Mouse (Mus musculus) midbrain, embryonic 15.5 days (tissue): ENCODE data around the gene Gm11172. TPM values are rescaled to one million over a fixed set of nuclear protein-coding genes. Genes with fewer than 3 reads are reported as not detected.

Experiments used
- ATAC-seq: fragments of 200-750 bp; cut with Nextera tagmentation; replicated peaks from 2 replicates; pipeline ENCODE4 v1.8.0; 2017; ENCODE audit warnings: moderate TSS enrichment
- H3K27ac ChIP-seq: fragments of 300-500 bp; sonication (generic); 2 replicates; pipeline ENCODE4 v1.5.1; 2015; ENCODE audit warnings: mild to moderate bottlenecking, inconsistent platforms
- H3K27me3 ChIP-seq: fragments of 300-500 bp; sonication (generic); replicated peaks from 2 replicates; pipeline ENCODE4 v1.6.1; 2015; ENCODE audit warnings: inconsistent platforms
- H3K36me3 ChIP-seq: fragments of 300-500 bp; sonication (generic); replicated peaks from 2 replicates; pipeline ENCODE4 v1.6.1; 2015; ENCODE audit warnings: inconsistent platforms
- H3K4me1 ChIP-seq: fragments of 300-500 bp; sonication (generic); 2 replicates; pipeline ENCODE4 v1.6.1; 2015; ENCODE audit warnings: inconsistent platforms
- H3K4me2 ChIP-seq: fragments of 300-500 bp; sonication (generic); 2 replicates; pipeline ENCODE4 v1.6.1; 2015; ENCODE audit warnings: inconsistent platforms, mild to moderate bottlenecking, moderate library complexity
- H3K4me3 ChIP-seq: fragments of 300-500 bp; sonication (generic); 2 replicates; pipeline ENCODE4 v1.5.1; 2015; ENCODE audit warnings: mild to moderate bottlenecking, inconsistent platforms
- H3K9ac ChIP-seq: fragments of 300-500 bp; sonication (generic); 2 replicates; pipeline ENCODE4 v1.6.1; 2015; ENCODE audit warnings: mild to moderate bottlenecking, inconsistent platforms
- H3K9me3 ChIP-seq: fragments of 300-500 bp; sonication (generic); 2 replicates; pipeline ENCODE4 v1.6.1; 2016; ENCODE audit warnings: inconsistent platforms
- WGBS: fragments of 180-500 bp; shearing (Covaris S2); methylation state at CpG from one replicate; pipeline ENCODE4 v1.1.7; 2015; ENCODE audit warnings: mixed read lengths; 5-methylcytosine and 5-hydroxymethylcytosine counted together
- polyA plus RNA-seq: library from polyadenylated mRNA; unstranded; fragments of >200 nt; fragmentation: Nextera tagmentation; extraction: Ambion mirVana; gene quantifications from 2 replicates; pipeline ENCODE4 v1.2.1, GENCODE M21; 2015

Gene Gm11172
- polyA plus RNA-seq, 1 experiment from 2014 or later = not detected

DNA sequence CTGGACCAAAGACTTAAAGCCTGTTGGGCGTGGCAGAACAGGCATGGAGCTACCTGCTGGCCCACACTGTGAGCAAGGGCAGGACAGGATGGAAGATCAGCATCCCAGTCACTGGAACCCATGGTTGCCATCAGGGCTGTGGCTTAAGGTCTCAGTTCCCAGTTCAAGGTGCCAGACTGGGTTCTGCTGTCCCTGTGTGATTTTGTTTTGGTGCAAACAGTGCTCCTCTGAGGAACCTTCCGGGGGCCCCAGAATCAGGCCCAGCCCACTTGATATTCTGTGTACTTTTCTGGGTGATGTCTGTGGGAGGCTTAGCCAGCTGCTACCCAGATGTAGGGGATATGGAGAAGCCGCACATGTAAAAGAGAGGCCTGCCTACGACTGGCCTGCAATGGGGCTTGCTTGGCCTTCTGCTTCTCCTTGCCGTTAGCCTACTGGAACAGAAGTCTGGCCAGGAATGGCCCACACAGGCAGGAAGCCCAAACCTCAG, 32.0 kb upstream of the Gm11172 start:
- no peak overlapping the region for H3K9ac ChIP-seq
- peaks cover 8% of the 10 kb centered on the region; the same call in 1 of the 2 replicates for H3K27me3 ChIP-seq
- H3K36me3 ChIP-seq = no peaks in the 10 kb centered on the region
- H3K27ac ChIP-seq = no peak overlapping the region
- ATAC-seq = no peak
- H3K9me3 ChIP-seq = no peaks in the 10 kb centered on the region
- H3K4me1 ChIP-seq = peaks cover 26% of the 10 kb centered on the region
- 90% methylated on average over 5 of the region's 5 CpGs for WGBS
- H3K4me3 ChIP-seq = no peak overlapping the region
- no peak overlapping the region for H3K4me2 ChIP-seq

DNA sequence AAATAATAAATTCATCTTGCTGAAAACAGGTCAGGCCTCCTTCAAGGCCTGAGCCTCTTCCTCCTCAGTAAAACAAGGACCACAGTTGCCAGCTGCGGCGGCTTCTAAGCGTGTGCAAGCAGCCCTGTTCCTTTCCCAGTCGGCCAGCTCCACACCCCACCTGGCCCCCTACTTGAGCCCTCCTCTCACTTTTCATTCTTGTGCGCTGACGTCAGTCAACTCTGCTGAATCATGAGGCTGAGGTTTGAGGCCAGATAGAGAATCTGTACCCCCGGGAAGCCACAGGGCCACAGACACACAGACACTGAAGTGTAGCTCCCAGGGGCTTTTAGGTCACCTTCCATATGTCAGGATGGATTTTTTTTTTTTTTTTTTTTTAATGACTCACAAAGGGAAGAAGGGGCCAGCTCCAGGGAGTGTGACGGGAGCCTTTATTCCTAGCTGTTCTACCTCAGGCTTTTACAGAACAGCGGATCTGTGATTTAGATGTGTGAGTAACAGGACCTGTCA, 30.8 kb upstream of the Gm11172 start:
- no peaks in the 10 kb centered on the region for H3K36me3 ChIP-seq
- no peak overlapping the region for H3K9ac ChIP-seq
- H3K4me2 ChIP-seq = no peak overlapping the region
- 45% methylated on average over 9 of the region's 9 CpGs for WGBS
- no peak overlapping the region for H3K4me3 ChIP-seq
- no peak overlapping the region for H3K27ac ChIP-seq
- peaks cover 8% of the 10 kb centered on the region; the same call in 1 of the 2 replicates for H3K27me3 ChIP-seq
- H3K4me1 ChIP-seq = peaks cover 35% of the 10 kb centered on the region
- ATAC-seq = no peak
- H3K9me3 ChIP-seq = no peaks in the 10 kb centered on the region

DNA sequence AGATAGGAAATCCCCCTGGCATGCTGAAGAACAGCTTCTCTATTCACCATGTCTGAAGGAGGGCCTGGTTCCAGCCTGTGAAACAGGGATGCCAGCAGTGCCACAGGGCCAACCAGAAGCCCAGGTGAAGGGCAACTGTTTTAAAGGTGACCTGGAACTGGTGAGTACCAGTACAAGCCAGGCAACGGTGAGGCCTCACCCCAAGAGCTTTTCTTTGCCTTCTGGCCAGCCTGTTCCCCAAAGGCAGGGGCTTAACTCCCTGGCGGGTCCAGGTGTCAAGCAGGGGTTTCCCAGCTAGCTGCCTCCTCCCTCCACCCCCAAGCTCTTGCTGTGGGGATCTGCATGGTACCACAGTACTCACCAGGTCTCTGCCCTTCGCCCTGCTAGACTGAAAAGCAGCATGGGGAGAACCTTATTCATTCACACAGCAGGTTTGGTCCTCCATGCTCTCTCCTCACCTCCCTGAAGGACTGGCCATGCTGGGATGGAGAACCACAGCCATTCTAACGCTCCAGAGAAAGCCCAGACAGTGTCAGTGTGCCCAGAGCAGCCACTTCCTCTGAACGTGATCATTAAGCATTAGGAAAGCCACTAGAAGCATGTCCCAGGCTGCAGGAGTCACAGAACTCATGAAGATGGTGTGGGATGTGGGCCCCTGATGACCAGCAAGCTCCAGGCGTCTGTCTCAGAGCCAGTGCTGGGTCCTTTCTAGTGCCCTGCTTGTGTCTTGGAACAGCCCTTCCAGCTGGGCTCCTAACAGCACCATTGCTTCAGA, 30.2 kb upstream of the Gm11172 start:
- Histone ChIP-seq H3K4me2 (peak overlapping the region; percentile 91; the same call in 1 of the 2 replicates), H3K36me3 (no peaks in the 10 kb centered on the region), H3K4me1 (peaks cover 35% of the 10 kb centered on the region), H3K27me3 (peaks cover 8% of the 10 kb centered on the region; the same call in 1 of the 2 replicates), H3K9me3 (no peaks in the 10 kb centered on the region), H3K9ac (no peak overlapping the region; the same call in 1 of the 2 replicates), H3K27ac (no peak overlapping the region), H3K4me3 (no peak overlapping the region)
- WGBS = 42% methylated on average over 6 of the region's 6 CpGs
- ATAC-seq = no peak

DNA sequence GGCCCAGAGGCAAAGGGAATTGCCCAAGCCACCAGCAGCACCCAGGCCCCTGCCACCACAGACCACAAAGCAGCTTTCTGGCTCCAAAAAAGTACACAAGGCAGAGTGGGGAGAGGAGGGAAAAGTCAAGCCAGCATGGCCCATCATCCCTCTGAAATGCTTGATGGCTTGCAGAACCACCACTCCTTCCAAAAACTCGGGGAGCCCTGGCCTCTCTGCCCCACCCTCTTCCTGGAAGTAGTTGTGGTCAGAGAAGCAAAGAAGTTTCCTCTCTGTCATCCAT, 29.6 kb upstream of the Gm11172 start:
- H3K27ac ChIP-seq = no peak overlapping the region
- WGBS = 59% methylated on average over 1 of the region's 1 CpGs
- no peak overlapping the region for H3K4me3 ChIP-seq
- no peaks in the 10 kb centered on the region for H3K36me3 ChIP-seq
- no peak overlapping the region for H3K9ac ChIP-seq
- H3K27me3 ChIP-seq = peaks cover 8% of the 10 kb centered on the region; the same call in 1 of the 2 replicates
- H3K9me3 ChIP-seq = no peaks in the 10 kb centered on the region
- H3K4me2 ChIP-seq = peak overlapping the region; percentile 91; the same call in 1 of the 2 replicates
- ATAC-seq = no peak
- peaks cover 35% of the 10 kb centered on the region for H3K4me1 ChIP-seq

DNA sequence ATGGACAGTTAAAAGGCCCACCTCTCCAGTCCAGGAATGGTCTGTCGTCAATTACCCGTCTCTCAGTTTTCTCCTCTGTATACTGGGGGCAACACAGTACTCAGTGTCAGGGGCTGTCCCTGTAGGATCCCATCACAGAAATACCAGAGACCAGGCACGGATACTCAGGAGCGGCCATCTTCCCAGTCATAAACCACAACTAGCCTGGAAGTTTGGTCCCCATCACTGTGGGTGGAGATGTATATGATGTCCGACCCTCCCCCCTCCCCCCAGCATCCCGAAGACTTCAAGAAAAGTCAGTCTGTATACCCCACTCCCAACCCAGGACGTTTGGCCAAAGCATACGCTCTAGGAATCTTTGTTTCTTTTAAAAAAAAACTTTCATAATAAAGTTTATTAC, 29.3 kb upstream of the Gm11172 start:
- H3K9me3 ChIP-seq = no peaks in the 10 kb centered on the region
- no peak overlapping the region for H3K27ac ChIP-seq
- no peaks in the 10 kb centered on the region for H3K36me3 ChIP-seq
- H3K4me1 ChIP-seq = peaks cover 35% of the 10 kb centered on the region
- no peak for ATAC-seq
- peaks cover 8% of the 10 kb centered on the region; the same call in 1 of the 2 replicates for H3K27me3 ChIP-seq
- WGBS = 70% methylated on average over 8 of the region's 8 CpGs
- H3K4me2 ChIP-seq = peak overlapping the region; percentile 91
- H3K9ac ChIP-seq = no peak overlapping the region
- H3K4me3 ChIP-seq = no peak overlapping the region

DNA sequence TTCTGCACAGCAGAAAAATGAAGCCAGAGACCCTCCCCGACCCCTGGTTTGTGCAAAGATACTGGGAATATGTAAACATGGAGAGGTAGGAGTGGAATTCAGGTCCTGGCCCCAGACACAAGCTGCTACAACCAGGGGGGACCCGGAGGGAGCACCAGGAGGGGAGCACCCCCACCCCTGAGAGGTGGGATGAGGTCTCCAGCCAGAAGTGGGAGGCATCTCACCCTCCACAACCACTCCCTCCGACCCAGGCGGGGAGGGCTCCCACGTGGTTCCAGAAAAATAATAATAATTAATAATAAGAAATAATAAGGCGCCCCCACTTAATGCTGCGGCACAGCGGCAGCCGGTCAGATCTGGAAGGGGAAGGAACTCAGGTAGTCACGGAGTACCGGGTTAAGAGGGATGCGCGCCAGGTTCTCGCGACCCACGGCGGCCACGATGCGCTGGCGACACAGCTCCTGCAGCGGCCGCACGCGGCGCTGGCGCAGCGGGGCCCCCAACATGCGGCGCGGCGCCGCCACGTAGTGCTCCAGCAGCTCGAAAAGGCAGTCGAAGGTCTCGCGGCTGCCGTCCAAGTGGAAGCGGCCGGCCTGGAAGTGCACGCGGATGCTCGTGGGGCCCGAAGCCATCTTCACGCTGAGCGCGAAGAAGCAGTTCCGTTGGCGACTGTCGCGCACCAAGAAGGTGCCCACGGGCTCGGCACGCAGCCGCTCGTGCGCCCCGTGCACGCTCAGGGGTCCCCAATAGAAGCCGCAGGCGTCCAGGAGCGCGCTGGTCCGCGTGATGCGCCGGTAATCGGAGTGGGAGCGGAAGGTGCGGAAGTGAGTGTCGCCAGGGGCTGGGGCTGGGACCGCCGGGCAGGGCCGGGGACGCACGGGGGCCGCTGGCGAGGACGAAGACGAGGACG, 28.6 kb upstream of the Gm11172 start:
- Histone ChIP-seq H3K36me3 (no peaks in the 10 kb centered on the region), H3K4me1 (peaks cover 35% of the 10 kb centered on the region), H3K4me2 (peak overlapping the region; percentile 91), H3K27me3 (peaks cover 8% of the 10 kb centered on the region; the same call in 1 of the 2 replicates), H3K9ac (peak overlapping the region; percentile 55), H3K9me3 (no peaks in the 10 kb centered on the region), H3K27ac (peak overlapping the region; percentile 83), H3K4me3 (peak overlapping the region; percentile 53)
- peak; percentile 15 for ATAC-seq
- WGBS = 3% methylated on average over 81 of the region's 81 CpGs

DNA sequence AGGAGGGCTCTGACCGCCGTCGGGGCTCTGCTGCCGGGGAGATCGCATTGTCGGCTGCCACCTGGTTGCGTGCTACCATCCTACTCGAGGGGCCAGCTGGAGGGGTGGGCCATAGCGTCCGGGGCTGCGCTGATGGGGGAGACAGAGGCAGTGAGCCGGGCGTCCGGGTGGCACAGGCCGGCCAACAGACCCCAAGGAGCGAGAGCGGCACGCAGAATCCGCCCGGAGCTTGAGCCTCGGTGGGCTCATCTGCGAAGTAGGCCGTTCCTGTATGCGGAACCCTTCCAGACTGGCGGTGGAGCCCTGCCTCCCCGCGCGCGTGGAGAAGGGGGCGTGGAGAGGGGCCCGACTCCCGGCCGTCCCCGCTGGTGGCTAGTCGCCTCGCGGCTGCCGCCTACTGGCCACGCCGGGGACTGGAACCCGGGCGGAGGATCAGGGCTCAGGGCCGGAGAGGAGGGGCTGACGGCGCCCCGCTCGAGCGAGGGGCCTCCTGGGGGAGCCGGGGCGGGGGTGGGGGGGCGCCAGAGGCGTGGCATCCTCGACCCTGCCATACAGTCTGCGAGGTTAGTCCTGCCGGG, 27.8 kb upstream of the Gm11172 start:
- Histone ChIP-seq H3K9ac (peak overlapping the region; percentile 55), H3K4me1 (peaks cover 35% of the 10 kb centered on the region), H3K4me2 (peak overlapping the region; percentile 91), H3K27me3 (peaks cover 8% of the 10 kb centered on the region; the same call in 1 of the 2 replicates), H3K27ac (peak overlapping the region; percentile 83), H3K9me3 (no peaks in the 10 kb centered on the region), H3K4me3 (peak overlapping the region; percentile 53), H3K36me3 (no peaks in the 10 kb centered on the region)
- under 1% methylated on average over 53 of the region's 55 CpGs for WGBS
- peak; percentile 85 for ATAC-seq

DNA sequence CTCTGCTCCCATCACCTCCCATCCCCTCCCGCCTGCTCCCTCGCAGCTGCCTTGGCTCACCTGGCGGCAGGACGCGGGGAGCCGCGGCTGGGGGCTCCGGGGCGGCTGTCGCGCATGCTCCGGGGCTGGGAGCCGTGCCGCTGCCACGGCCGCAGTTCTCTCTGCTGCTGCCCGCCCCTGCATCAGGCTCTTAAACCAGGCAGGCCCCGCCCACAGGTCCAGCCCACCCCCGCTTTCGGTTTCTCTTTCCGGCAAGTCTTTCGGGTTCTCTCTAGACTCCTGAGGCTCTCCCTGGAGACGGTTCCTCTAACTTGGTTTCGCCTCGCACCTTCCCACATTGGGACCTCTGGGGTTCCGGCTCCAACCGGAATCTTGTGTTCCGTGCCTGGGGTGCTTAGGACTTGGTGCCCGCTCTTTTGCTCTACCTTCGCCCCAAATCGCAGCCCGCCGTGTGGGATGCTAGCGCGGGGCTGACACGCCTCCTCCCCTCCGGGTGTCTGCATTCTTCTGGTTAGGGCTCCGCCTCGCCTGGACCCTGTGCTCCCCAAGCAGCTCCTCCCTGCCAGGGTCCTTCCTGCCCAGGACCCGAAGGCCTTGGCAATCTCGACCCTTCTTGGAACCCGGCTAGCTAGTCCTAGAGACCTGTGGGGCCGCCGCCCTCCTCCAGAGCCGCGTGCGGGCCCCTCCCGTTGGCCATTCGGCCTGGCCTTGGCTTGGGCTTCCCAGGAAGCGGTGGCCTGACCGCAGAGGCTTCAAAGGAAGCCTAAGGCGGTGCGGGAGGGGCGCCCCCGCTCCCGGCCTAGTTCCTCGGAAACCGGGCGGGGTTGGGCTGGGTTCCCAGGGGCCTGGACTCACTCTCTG, 27.1 kb upstream of the Gm11172 start, which contains the start of gene Socs1:
Socs1 (minus strand) TSS at position 166 of the 861 bp plus-strand sequence.
- Histone ChIP-seq H3K27me3 (peaks cover 8% of the 10 kb centered on the region; the same call in 1 of the 2 replicates), H3K27ac (peak within 1 kb of the TSS; percentile 83), H3K4me3 (peak within 1 kb of the TSS; percentile 53), H3K4me2 (peak within 1 kb of the TSS; percentile 91), H3K4me1 (peaks cover 35% of the 10 kb centered on the region), H3K36me3 (no peaks in the 10 kb centered on the region), H3K9me3 (no peaks in the 10 kb centered on the region), H3K9ac (peak within 1 kb of the TSS; percentile 55)
- ATAC-seq = peak; percentile 89
- WGBS = under 1% methylated on average over 56 of the region's 59 CpGs

DNA sequence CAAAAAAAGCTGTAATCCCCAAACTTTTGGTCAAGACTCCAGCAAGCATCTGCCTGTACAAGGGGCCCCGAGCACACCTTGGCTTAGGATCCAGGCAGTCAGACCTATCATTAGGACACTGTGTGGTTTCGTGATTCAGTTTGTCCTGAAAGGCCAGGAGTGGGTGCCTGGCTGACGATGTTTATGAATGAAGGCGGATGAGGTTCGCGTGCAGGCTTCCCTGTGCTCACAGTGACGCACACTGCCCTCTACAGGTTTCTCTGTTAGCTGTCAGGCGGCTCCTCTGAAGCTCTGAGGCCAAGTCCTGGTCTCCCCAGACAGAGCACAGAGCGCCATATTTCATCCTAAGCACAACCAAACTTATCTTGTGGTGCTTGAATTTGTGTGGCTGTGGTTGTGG, 26.4 kb upstream of the Gm11172 start:
- peak overlapping the region; percentile 53 for H3K4me3 ChIP-seq
- WGBS = under 1% methylated on average over 9 of the region's 9 CpGs

DNA sequence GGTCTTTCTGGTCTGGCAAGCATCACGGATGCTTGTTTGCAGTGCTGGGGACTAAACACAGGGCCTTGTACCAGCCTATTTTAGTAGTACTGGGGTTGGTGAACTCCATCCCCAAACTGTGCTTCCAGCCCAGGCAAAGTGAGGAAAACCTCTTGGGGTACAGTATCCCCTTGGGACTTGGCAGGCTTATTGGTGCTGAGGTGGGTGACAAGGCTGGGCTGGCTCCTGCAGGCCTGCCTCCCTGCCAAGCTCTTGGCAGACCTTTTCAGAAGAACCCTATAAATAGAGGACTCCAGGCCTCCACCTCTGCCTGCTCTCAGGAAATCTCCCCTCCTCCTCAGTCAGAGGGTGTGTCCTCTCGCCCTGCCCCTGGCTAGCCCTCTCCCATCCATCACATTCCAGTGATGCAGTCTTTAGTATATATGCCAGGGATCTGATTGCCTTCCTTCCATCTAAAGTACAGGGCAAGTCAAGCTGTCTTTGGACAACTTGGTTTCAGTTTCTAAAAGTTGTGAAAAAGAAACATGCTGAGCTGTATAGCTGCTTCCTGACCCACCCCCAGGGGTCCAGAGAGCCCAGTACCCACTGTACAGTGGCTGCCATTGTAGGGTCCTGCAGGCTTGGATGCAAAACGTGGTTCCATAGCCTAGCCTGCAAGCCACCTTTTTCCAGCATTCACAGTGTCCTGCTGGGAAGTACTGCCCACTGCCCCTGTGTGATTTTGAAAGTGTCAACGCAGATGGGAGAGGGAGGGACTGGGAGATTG, 25.8 kb upstream of the Gm11172 start:
- Histone ChIP-seq H3K36me3 (no peaks in the 10 kb centered on the region), H3K9ac (no peak overlapping the region), H3K27me3 (peaks cover 8% of the 10 kb centered on the region; the same call in 1 of the 2 replicates), H3K4me1 (peaks cover 35% of the 10 kb centered on the region), H3K27ac (no peak overlapping the region), H3K4me3 (no peak overlapping the region), H3K4me2 (peak overlapping the region; percentile 91), H3K9me3 (no peaks in the 10 kb centered on the region)
- WGBS = 71% methylated on average over 4 of the region's 4 CpGs
- ATAC-seq = no peak

More for the DNA sequence above, 26.4 kb upstream of the Gm11172 start:
- Histone ChIP-seq H3K36me3 (no peaks in the 10 kb centered on the region), H3K4me1 (peaks cover 35% of the 10 kb centered on the region), H3K4me2 (peak overlapping the region; percentile 91), H3K27me3 (peaks cover 8% of the 10 kb centered on the region; the same call in 1 of the 2 replicates), H3K9me3 (no peaks in the 10 kb centered on the region), H3K9ac (peak overlapping the region; percentile 55), H3K27ac (peak overlapping the region; percentile 83)
- ATAC-seq = peak; percentile 50
